Mouse (Mus musculus) mature B cell (primary cell): ENCODE results near the gene Cep104.

Experiments
- in situ Hi-C: fragments of 300-500 bp; cut with MboI; formaldehyde crosslinking; loops from 2 replicates; pipeline ENCODE4 v1.14.3; 2019

The Cep104 gene

DNA sequence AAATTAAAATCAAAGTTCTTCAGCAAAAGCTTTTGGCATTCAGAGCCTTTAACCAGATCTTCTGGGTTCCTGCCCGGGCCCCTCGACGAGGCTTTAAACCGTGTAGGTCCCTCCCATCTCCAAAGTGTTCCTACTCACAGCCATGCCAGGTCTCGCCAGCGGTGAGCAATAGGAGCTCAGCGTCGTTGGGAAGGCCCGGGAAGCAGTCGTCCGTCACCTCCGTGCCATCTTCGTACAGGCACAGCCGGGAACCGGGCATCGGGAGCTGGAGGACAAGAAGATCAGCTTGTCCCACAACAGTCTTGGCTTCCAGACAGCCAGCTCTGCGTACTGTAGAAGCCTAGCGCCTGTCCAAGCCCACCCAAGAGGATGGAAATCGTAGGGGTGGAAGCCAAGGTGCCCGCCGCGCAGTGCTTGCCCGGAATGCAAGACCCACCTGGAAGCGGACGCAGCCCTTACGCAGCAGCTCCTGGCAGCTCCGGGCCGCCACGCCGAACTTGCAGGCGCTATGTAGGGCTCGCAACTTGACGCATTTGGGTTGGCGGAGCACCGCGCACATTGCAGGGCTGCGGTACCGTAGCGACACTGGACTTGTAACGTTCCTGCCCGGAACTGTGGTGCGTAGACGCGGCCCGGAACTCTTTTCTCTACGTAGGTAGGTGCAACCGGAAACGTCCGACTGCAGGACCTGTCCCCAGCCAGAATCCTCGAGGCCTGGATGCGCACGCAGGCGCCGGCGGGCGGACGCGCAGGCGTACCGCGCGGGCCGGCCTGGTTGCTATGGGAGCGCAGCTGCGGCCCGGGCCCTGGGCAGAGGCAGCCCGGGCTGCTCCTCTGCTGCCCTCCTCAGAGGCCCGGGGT, at the start of gene Cep104, which contains the start of gene Dffb:
Gene Cep104 (plus strand): TSS at position 764 of the 861 bp plus-strand sequence.
Gene Dffb (minus strand): TSS at position 696 of the 861 bp plus-strand sequence.
- in situ Hi-C loops = loop anchor here (5.0 kb wide), 1 partner anchor 38 kb away; the partner anchor contains the start of gene Lrrc47

DNA sequence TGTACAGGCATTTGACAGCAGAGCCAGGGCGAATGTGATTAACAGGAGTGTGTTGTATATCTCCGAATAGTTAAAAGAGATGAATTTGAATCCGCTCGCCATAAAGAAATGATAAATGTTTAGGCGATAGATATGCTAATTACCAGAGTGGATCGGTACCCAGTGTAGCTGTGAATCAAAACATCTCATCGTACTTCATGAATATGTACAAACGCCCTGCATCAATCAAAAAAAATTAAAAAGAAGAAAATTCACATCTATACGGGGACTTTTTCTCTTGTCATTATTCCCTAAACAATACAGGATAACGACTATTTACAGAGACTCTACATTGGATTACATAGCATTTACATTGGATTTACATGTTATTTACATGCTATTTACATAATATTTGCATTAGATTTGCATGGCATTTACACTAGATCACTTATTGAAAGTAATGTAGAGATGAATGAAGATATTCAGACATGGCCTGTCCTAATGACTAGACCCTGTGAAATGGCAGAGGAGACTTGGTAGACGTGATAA, 46.2 kb upstream of the Cep104 start:
- in situ Hi-C loops = no loop called here

DNA sequence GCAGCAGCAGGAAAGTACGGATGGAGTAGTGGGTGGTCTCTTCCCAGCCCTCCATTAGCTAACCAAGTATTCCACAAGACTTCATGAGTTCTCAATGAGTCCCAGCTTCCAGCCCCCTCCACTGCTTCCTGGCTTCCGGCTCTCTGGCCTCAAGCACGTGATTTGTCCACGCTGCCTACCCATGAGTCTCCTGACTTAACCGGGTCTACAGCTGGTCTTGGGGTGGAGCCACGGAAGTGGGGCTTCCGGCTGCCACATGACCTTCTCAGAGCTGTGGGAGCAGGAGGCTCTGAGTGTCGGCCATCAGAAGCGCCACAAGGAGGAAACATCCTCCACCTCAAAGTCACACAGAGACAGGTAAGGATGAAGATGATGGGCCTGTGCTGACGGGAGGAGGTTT, 45.6 kb upstream of the Cep104 start:
- in situ Hi-C loops = no loop called here

DNA sequence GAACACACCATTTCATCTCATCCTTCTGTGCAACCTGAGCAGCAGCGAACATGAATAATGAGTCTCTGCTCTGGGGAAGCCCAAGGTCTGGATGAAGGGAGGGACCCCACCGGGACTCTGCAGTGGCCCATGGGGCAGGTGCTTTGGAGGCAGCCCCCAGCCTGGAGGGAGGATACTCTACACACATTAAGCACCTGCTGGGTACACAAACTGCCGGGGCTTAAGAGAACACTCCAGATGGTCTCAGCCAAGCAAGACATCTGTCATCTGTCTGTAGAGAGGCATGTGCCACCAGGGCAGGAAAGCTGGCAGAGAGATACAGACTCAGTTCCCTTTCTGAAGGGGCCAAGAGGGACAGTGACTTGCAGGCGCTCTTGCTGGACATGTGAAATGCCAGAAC, 45.1 kb upstream of the Cep104 start:
- in situ Hi-C loops = no loop called here

DNA sequence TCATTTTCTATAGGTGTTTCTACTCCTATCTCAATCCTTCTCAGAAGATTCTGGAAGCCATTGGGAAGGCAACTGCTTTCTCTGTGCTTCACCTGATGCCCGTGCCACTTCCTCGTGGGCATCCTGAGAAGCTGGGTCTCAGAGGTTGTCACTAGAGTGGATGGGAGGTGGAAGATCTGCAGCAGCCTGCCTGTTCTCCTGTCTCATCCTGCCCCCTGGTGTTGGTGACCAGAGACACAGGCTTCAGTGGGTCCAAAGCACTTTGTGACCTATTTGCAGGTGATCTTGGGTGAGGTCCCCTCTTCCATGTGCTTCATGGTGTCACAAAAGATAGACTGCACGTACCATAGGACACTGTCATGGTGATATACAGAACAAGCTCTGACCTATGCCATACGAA, 31.8 kb upstream of the Cep104 start:
- in situ Hi-C loops = no loop called here

DNA sequence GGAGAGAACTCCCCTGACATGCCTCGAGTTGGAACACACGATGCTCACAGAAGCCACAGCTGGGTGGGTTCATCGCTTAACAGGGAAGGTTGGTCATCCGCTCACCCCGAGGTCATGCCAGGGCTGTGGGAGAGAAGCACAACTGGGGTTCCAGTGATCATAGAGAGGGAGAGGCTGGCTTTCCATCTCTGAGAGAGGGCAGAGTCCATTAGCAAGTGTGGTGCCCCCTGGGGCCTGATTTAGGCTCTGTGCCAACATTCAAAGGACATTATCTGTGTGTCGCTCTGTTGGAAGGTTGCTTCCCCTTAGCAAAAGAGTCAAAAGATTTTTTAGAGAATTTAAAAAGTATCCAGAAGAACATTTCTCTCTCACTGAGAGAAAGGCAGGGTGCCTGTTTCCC, 30.7 kb upstream of the Cep104 start:
- in situ Hi-C loops = no loop called here

DNA sequence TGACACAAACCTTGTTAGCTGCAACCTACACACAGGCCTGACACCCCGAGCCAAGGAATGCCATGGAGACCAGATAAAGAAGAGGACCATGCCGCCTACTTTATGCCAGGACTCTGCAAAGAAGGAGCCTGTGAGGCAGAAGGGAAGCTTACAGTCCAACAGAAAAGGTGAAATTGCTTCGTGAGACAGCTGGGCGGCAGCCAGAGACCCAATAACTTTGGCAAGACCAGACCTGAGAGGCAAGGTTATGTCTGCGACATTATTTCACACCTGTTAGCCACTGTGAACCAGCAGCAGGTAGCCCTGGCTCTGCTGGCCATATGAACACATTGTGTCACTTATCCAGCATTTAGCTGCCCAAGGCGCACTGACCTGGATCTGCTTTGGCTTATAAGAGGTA, 29.3 kb upstream of the Cep104 start:
- in situ Hi-C loops = no loop called here

DNA sequence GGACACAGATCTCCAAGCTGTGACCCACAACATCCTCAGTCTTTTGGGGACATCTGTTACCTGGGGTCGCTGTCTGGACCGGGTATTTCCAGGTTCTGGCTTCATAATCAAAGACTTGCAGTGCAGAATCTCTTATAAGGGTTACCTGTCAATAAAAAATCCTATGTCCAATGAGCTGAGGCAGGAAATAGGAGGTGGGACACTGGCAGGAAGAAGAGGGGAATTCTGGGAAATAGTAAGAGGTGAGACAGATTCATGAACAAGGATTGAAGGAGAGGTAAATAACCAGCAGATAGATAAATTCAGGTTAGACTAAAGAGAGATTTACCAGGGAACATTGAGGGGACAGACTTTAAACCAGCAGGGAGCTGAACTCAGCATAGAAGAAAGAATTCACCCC, 24.6 kb upstream of the Cep104 start:
- in situ Hi-C loops = no loop called here

DNA sequence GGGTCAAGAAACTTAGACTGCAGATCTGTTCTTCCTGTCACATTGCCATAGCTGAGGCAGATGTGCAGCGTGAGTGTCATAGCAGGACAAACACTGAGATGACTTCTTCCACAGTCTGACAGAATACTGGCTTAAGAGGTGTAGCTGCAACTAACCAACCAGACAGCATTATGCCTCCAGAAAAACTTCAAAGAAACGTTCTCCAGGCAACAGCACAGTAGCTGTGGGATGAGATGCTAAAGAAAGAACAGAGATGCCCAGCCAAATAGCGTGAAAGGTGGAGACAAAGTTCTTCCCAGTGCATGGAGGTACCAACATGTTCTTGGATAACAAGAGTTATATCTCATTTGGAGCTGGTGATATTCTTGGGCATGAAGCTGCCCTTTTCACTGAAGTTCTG, 23.8 kb upstream of the Cep104 start:
- in situ Hi-C loops = no loop called here

DNA sequence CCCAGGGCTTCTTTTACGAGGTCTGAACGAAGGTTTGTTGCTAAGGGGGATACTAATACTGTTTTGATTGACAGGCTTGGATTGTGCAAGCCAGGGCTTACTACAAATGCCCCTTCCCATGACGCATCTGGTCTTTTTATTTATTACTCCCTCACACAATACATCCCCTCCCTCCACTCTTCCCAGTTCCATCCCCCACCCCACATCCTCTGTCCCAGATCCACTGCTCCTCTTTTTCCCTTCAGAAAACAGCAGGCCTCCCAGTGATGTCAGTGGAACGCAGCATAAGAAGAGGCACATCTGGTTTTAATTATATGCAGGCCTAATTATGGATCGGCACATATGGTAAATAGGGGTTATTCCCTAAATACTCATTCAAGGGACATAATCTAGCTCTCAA, 23.3 kb upstream of the Cep104 start:
- in situ Hi-C loops = no loop called here

DNA sequence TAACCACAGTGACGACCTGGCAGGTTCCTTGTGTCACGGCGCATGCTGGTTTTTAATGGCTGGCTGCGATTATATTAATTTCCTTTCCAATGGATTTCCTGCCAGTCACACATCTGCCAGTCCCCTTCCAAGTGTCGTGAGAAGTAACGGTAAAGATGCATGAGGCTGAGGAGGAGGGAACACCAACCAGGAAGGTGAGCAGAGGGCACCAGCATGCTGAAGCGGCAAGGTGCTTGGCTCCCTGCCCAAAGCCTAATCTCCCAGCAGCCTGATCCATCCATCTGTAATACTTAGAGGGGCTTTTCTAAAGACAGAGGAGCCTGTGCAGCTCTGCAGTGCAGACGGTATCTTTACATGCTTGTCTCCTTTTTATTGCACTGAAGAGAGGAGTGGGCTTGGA, 19.3 kb upstream of the Cep104 start:
- in situ Hi-C loops = no loop called here

DNA sequence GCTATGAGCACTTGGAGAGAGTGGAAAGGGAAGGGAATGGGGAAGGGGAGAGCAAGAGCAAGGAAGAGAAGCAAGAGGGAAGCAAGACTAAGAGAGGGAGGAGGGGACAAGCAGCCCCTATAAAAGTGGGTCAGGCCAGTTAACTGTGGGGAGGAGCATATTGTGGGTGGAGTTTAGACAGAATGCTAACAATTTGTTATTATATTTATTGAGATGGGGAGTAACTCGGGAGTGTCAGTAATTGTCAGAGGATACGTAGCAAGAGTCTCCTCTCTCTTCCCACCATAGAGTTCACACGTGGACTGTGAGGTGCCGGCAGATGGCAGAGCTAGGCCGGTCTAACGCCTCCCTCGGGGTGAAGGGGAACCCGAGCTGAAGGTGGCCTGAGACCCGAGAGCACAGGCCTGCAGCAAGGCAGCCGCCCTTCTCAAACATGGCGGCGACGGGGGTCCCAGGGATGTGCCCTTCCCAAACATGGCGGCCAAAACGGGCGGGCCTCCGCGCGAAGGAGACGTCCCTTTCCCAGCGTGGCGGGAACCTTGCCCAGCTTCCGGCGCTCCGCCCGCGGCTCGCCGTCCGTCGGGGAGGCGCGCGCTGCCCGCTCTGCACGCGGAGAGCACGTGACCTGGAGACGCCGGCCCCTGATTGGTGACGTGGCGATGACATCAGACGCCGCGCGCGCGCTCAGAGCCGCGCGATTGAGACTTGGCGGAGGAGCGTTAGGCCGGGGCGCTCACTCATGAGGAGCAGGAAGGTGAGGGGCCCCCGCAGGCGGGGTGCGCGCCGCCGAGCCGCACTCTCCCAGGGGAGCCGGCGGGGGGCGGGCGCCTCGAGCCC, 18.2 kb upstream of the Cep104 start, which contains the start of gene A430005L14Rik:
Gene A430005L14Rik (plus strand): TSS at position 669 of the 837 bp plus-strand sequence.
- in situ Hi-C loops = no loop called here

DNA sequence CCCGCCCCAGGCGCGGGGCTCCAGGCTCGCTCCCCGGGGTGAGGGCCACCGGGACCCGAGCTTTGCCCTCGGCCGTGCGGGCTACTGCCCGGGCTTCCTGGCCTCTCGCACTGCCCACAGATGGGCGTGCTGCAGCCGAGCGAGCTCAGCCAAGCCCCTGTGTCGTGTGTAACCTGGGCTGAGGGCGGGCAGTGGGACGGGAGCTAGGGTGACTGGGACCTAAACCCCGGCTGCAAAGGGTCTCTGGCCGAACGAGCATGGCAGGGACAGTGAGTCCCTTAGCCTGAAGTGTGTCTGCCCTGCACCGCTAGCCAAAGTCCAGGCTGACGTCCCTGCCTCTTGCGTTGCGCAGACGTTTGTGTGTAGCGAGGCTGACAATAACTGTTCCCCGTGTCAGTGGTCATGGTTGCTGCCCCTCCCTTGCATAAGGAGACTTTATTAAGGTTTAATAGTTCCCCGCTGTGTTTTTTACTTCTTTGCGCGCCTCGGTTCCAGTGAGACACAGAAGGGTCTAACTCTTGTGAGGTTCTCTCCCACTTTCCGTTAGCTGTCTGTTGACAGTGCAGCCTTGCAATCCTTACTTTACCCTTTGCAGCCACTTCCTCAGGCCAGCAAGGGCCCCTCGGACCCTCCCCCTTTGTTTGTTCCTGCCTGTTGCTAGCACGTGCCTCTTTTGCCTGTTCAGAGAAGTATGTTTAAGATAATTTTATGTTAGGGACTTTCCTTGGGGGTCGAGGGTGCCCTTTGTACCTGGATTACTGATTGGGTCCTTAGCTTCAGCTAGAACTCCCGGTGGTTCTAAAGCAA, 17.3 kb upstream of the Cep104 start:
- in situ Hi-C loops = no loop called here

DNA sequence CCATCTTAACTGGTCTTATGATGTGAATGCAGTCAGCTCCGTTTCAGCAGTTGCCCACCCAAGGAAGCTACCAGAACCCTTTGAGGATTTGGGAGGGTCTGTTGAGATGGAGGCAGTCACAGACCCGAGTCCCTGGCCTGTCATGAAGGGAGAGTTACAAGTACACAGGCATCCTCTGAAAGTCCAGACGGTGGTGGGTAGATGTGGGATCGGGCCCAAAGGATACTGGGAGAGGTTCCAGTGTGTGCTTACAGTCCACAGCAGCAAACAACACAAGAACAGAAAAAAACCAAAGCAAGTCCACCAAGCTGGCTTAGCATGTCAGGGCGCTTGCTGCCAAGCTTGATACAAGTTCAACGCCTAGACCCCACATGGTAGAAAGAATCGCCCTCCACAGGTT, 12.4 kb upstream of the Cep104 start:
- in situ Hi-C loops = no loop called here

DNA sequence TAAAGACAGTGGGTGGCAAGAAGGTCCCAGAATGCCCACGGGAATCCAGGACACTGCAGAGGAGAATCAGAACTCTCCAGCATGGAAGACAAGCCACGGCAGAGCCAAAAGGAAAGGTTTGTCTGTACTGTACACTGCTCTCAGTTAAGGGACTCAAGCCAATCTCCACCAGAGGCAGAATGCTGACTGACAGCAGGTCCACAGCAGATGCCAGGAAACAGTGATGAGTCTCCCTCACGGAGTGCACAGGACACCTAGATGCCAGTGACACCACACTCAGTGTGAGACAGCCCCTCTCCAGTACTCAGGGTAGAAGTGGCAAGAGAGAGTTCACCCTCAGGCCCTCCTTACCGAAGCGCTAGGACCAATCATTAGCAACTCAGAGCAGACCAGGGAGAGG, 8.3 kb upstream of the Cep104 start:
- in situ Hi-C loops = no loop called here

DNA sequence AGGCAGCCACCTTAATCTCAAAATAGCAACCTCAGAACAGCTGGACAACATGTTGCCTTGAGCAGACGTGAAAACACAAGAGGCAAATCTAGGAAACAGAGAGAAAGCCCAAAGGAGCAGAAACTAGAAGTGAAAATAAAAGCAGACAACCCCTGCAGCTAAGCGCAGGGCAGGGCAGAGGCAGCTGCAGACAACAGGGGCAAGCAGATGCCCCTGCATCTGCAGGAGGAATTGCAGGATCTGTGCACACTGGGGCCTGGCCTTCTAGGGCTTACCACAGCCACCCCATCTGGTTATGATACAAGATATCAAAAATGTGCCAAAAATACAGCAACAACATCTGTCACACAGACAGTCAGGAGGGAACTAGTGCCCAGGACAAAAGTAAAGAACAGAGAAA, 7.4 kb upstream of the Cep104 start:
- in situ Hi-C loops = no loop called here

DNA sequence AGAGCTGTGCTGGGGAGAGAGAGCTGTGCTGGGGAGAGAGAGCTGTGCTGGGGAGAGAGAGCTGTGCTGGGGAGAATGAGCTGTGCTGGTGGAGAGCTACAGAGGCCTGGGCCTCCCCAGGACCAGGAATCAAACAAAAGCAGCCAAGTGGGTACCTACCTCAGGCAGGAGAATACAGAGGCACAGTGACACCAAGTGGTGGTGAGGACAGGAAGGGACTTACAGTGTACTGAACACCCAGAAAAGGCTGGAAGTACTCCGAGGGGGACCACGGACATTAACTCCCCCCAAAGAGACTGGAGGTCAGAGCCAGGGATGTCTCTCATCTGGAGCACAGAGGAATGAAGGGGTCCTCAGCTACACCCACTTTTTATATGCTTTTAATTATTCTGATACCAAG, 6.9 kb upstream of the Cep104 start:
- in situ Hi-C loops = no loop called here

DNA sequence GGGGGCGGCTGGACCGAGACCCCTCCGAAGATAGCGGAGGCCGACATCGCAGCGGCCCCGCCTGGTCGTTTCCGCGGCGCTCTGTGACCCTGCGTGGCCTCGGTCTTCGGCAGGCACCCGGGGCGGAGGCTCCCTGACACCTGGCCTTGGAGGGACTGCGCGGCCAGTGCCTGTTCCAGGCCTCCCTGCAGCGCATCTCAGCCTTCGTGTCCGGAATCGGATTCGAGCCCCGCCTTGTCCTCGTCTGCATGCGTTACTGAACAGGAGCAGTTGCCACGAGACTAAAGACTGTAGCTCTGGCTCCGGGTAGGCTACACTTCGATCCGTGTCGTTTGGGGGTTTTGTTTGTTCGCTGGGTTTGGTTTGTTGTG, 283 bp downstream of the Cep104 start:
- in situ Hi-C loops = no loop called here

DNA sequence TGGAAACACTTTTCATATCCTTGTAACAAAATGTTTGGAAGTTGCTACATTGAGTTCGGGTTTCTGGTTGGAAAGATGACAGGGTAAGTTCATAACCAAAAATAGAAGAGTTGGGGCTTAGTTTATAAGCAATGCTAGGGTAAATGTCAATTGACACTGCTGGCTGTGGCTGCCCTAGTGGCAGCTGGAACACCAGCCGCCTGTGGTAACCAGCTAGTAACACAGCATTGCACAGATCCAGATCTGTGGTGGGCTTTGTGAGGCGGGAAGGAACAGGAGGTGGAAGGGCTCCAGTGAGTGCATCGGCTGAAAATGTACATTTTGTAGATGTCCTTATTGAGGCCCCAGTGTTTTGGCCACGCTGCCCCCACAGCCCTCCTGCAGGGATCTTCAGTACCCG, 774 bp downstream of the Cep104 start:
- in situ Hi-C loops = no loop called here

DNA sequence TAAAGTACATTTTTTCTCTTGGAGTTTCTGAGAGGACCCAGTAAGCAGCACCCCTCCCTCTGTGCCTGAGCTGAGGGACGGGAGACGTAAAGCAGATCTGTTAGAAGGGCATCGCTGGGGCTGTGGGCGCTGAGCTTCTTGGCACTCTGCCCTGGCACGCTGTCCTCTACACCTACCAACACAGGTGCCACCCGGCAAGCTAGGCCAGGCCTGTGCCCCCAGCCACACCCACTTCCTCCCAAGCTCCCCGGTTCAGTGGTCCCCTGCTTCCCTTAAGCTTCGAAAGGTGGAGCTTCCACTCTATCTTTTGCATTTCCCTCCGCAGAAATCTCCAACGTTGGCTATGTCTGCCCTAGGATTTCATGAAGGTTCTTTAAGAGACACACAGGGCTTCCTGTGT, 4.2 kb downstream of the Cep104 start:
- in situ Hi-C loops = no loop called here

DNA sequence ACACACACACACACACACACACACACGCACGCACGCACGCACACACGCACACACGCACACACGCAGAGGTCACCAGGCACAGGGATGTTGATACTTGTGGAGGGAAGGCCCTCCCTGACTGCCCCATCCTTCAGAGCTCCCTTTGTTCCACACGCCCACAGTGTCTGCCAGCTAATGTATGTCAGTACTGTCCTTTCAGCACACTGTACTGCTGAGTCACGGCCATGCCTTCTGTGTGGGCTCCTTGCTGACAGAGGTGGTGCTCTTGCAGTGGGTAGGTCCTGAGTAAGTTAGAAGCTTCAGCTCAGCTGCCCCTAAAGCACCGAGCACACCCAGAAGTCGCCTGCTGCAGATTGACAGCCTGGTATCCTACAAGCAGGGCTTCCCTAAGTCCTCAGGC, 5.5 kb downstream of the Cep104 start:
- in situ Hi-C loops = no loop called here

DNA sequence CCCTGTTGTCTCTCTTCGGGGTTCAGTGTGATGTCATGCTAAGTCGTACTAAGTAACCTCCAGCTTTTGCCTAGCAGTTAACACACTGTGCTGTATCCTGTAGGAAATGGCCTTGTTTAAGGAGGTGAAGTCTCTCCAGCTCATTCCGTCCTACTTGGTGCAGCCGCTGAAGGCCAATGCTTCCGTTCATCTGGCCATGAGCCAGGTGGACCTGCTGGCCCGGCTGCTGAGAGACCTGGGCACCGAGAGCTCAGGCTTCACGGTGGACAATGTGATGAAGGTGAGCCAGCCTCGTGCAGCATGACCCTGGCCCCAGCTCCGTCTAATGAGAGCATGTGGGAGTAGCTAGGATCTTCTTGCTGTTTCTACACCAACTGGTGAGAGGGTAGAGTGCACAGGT, 17.7 kb downstream of the Cep104 start:
- in situ Hi-C loops = no loop called here
